Mouse (Mus musculus) kidney, adult 2 months (tissue): ENCODE data around the gene Pml. TPM values are rescaled to one million over a fixed set of nuclear protein-coding genes. Genes with fewer than 3 reads are reported as not detected.

Source experiments
- DNase-seq: peaks from one replicate; pipeline ENCODE4 v3.0.0; 2021
- H3K27ac ChIP-seq: fragments of 200-500 bp; 2 replicates; pipeline ENCODE4 v1.5.1; 2012; ENCODE audit warnings: low read depth, low read length, control low read depth, inconsistent platforms; ENCODE audit not compliant: insufficient read depth
- H3K27me3 ChIP-seq: fragments of 200-500 bp; replicated peaks from 2 replicates; pipeline ENCODE4 v1.6.1; 2012; ENCODE audit warnings: mild to moderate bottlenecking, moderate library complexity, low read length, inconsistent platforms; ENCODE audit not compliant: control insufficient read depth, insufficient read depth
- H3K36me3 ChIP-seq: fragments of 200-500 bp; 2 replicates; pipeline ENCODE4 v1.6.1; 2012; ENCODE audit warnings: mild to moderate bottlenecking, moderate library complexity, low read length, inconsistent platforms; ENCODE audit not compliant: control insufficient read depth, insufficient read depth
- H3K4me1 ChIP-seq: fragments of 200-500 bp; 2 replicates; pipeline ENCODE4 v1.6.1; 2011; ENCODE audit warnings: low read length; ENCODE audit not compliant: control insufficient read depth, insufficient read depth
- H3K4me3 ChIP-seq: fragments of 200-500 bp; 2 replicates; pipeline ENCODE4 v1.5.1; 2011; ENCODE audit warnings: mild to moderate bottlenecking, low read depth, low read length, control low read depth; ENCODE audit not compliant: insufficient read depth
- CTCF ChIP-seq: fragments of 200-500 bp; conservative IDR thresholded peaks from 2 replicates; pipeline ENCODE4 v1.5.1; 2011; ENCODE audit warnings: low read depth, mild to moderate bottlenecking, control low read depth, low read length, moderate library complexity, mixed read lengths; ENCODE audit not compliant: insufficient read depth, insufficient read length
- POLR2A ChIP-seq: fragments of 200-500 bp; IDR thresholded peaks from one replicate; pipeline ENCODE4 v1.6.1; 2011; ENCODE audit warnings: low read depth, low read length, control low read depth
- WGBS: fragments of 180-500 bp; shearing (Covaris S2); methylation state at CpG from one replicate; pipeline ENCODE4 v1.1.7; 2018; 5-methylcytosine and 5-hydroxymethylcytosine counted together
- polyA plus RNA-seq: library from polyadenylated mRNA; depleted of rRNA; stranded (reverse); fragments of >200 nt; gene quantifications from 2 replicates; pipeline ENCODE4 v1.2.3, GENCODE M21; 2012

Gene Pml
- polyA plus RNA-seq, 1 experiment, result 27.6 TPM

DNA sequence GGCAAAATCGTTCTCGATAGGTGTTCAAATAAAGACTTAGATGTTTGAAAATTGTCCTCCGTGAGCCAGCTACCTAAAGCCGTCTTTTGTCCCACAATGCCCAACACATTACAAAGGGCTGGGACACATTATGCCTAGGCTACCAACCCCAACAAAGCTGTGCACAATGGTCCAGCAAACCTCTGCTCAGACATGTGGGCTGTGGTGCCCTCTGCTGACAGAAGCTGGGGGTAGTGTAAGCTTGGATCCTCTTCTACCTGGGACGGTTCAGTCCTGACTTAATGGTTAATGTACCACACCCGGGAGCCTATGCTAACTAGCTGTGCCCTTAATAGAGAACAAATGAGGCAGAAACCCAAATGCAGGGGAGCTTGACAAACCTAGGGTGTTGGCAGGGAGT lies 33.2 kb downstream of the Pml start:
- no peaks in the 10 kb centered on the region for H3K4me1 ChIP-seq
- H3K36me3 ChIP-seq, result no peaks in the 10 kb centered on the region
- H3K27me3 ChIP-seq, result no peaks in the 10 kb centered on the region
- H3K27ac ChIP-seq, result no peak overlapping the region
- peak; percentile 78 for TF ChIP-seq CTCF
- no peak for TF ChIP-seq POLR2A
- H3K4me3 ChIP-seq, result no peak overlapping the region
- WGBS, result 49% methylated on average over 6 of the region's 6 CpGs
- DNase-seq, result peak; percentile 76

DNA sequence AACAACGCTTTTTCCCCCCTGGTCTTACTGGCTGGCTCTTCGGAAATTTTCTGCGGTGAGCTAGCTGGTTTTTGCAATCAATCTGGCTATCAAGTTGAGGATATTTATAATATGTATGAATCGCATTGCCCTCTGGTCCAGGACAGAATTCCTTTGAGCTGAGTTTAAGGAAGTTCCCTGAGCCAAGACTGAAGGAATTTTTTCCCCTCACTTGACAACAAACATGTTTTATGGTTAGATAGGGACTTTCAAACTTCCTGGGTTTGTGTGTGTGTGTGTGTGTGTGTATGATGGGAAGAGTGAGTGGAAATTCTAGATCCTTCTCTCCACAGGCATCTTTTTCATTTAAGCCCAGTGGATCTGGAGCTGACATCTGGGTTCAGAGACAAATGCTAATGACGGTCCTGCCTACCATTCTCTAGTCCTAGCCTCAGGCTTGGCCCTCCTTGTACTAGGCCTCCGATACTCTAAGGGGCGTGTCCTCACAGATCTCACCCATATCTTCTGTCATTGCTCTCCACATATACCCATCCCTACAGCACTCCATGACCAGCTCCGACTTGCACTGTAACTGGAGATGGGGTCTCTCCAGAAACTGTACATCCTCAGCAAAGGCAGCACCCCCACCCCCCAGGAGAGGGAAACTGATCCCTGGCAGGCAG lies 34.9 kb downstream of the Pml start:
- WGBS, result 38% methylated on average over 8 of the region's 8 CpGs
- TF ChIP-seq CTCF, result no peak
- no peak for TF ChIP-seq POLR2A
- H3K27ac ChIP-seq, result peak overlapping the region; percentile 74

DNA sequence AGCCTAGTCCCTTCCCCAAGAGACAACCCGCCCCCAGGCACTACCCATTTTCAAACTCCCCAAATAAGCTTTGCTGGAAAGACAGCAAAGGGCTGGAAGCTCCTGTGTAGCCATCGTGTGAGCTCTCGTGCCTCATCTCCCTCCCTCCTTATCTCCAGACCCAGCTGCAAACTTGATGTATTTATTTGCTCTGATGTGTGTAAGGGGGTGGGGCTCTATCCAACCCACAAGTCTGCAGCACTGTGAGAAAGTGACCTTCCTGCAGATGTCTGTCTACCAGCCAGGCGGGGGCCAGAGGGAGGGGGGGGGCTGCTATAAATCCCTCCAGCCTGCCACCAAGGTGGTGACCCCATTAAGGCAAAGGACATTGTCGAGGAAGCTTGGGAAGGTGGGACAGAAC lies 35.7 kb downstream of the Pml start:
- DNase-seq, result peak; percentile 73
- Histone ChIP-seq H3K36me3 (no peaks in the 10 kb centered on the region), H3K4me1 (no peaks in the 10 kb centered on the region), H3K27ac (0 out of 2 replicates have a peak overlapping the region, but pooled peaks have one; percentile 35), H3K4me3 (no peak overlapping the region), H3K27me3 (no peaks in the 10 kb centered on the region)
- no peak for TF ChIP-seq POLR2A
- no peak for TF ChIP-seq CTCF
- 16% methylated on average over 5 of the region's 5 CpGs for WGBS

More for the DNA sequence above, 34.9 kb downstream of the Pml start:
- no peaks in the 10 kb centered on the region for H3K36me3 ChIP-seq
- no peaks in the 10 kb centered on the region for H3K27me3 ChIP-seq
- no peak overlapping the region for H3K4me3 ChIP-seq
- DNase-seq, result peak; percentile 83
- H3K4me1 ChIP-seq, result no peaks in the 10 kb centered on the region

DNA sequence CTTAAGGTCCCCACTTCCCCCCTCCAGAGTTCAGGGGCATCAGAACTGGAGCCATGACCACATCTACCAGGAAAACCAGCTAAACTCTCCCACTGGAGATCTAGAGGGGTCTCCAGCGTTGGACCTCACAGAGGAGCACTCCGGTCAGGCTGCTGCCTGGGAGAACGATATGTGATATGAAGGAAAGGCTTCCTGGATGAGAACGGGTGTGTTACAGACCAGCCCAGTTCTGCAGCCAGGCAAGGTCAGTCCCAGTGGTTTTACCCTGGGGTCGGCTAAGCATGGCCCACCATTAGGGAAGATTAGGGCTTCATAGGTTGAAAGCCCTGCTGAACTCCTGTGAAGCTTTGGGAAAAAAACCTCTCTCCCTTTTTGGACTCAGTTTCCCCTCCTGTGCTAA lies 36.2 kb downstream of the Pml start:
- H3K4me3 ChIP-seq, result no peak overlapping the region
- H3K4me1 ChIP-seq, result no peaks in the 10 kb centered on the region
- 54% methylated on average over 5 of the region's 5 CpGs for WGBS
- H3K27me3 ChIP-seq, result no peaks in the 10 kb centered on the region
- TF ChIP-seq CTCF (no peak), POLR2A (no peak)
- no peak for DNase-seq
- H3K27ac ChIP-seq, result no peak overlapping the region
- H3K36me3 ChIP-seq, result no peaks in the 10 kb centered on the region

DNA sequence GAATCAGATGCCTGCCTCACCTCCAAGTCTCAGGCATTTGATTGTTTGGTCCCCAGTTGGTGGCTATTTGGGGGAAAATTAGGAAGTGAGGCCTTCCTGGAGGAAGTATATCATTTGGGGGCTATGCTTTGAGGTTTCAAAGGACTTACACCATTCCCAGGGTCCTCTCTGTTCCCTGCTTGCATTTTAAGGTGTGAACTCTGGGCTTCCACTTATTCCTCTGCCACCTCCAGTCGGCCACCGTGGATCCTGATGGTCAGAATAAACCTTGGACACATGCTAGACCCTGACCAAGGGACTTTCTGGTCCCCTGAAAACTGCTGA lies 39.3 kb downstream of the Pml start:
- Histone ChIP-seq H3K27me3 (no peaks in the 10 kb centered on the region), H3K27ac (no peak overlapping the region), H3K4me1 (no peaks in the 10 kb centered on the region), H3K4me3 (no peak overlapping the region), H3K36me3 (no peaks in the 10 kb centered on the region)
- WGBS, result 78% methylated on average over 2 of the region's 2 CpGs
- no peak for TF ChIP-seq CTCF
- TF ChIP-seq POLR2A, result no peak
- DNase-seq, result no peak

DNA sequence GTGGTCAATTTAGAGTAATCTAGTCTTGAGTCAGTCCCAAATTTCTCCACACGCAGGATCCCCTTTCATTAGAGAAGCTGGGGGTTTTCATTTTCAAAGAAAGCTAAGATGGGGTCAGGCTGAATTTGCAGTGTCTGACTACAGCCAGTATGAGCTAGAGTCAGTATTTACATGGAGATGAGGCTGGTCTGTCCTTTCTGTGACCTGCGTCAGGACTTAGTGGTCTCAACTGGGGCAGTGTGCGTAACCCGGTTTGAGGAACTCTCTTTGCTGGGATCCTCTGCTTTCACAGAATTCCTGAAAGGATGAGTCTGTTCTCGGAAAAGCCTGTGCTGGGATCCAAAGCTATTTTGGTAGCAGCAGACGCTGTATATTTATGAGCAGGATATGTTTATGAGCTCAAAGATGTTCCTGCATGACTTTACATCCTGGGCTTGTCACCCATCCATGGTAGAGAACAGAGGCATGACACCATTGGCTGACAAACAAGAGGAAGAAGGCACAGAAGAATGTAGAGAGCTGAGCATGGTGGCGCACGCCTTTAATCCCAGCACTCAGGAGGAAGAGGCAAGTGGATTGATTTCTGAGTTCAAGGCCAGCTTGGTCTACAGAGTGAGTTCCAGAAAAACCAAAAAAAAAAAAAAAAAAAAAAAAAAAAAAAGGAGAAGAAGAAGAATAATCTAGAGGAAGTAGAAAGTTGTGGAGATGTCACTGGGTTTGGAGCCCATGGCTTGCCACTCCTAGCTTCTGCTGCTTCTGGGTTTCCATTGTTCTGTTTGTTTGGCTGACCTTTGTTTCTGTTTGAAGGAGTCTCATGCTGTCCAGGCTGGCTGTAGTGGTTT lies 39.9 kb downstream of the Pml start:
- 72% methylated on average over 8 of the region's 8 CpGs for whole genome bisulfite sequencing
- Histone ChIP-seq H3K27ac (no peak overlapping the region), H3K27me3 (no peaks in the 10 kb centered on the region), H3K36me3 (no peaks in the 10 kb centered on the region), H3K4me3 (no peak overlapping the region), H3K4me1 (no peaks in the 10 kb centered on the region)
- DNase-seq, result peak; percentile 42
- TF ChIP-seq CTCF, result no peak
- TF ChIP-seq POLR2A, result no peak

DNA sequence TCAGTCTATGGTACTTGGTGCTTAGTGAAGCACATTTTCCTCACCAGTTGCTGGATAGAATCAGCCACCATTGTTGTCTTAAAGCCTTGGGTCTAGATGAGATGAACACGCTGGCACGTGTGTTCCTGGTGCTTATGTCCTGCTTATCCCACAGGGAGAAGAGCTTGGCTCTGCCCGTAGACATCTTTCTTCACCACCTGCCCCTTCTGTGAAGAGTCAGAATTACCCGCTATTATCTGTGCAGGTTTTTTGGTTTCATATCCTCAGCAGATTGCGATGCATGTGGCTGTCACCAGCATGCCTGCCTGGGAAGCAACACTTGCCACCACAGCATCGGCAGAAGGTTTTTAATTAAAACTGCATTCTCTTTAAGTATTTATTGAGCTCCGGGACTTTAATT lies 43.6 kb downstream of the Pml start:
- Histone ChIP-seq H3K27me3 (no peaks in the 10 kb centered on the region), H3K27ac (no peak overlapping the region), H3K4me1 (no peaks in the 10 kb centered on the region), H3K36me3 (no peaks in the 10 kb centered on the region), H3K4me3 (no peak overlapping the region)
- TF ChIP-seq POLR2A (no peak), CTCF (no peak)
- WGBS, result 92% methylated on average over 7 of the region's 7 CpGs
- DNase-seq, result no peak
